Mouse (Mus musculus) midbrain, embryonic 16.5 days (tissue): ENCODE measurements at regions not wholly inside any gene's neighbourhood (a gene's known extent, or its start where the extent isn't known, plus 50 kb on each side); places are given as distances from the start of the nearest gene placed in this dataset.

Source experiments
- ATAC-seq: fragments of 200-750 bp; cut with Nextera tagmentation; 2 replicates; pipeline ENCODE4 v1.8.0; 2017; ENCODE audit warnings: moderate TSS enrichment
- H3K27ac ChIP-seq: fragments of 300-500 bp; sonication (generic); 2 replicates; pipeline ENCODE4 v1.5.1; 2014; ENCODE audit warnings: mild to moderate bottlenecking, low read length, mixed read lengths
- H3K27me3 ChIP-seq: fragments of 300-500 bp; sonication (generic); 2 replicates; pipeline ENCODE4 v1.6.1; 2014; ENCODE audit warnings: low read depth, low read length, mixed read lengths; ENCODE audit not compliant: control insufficient read depth, insufficient read depth
- H3K36me3 ChIP-seq: fragments of 300-500 bp; sonication (generic); 2 replicates; pipeline ENCODE4 v1.6.1; 2014; ENCODE audit warnings: mild to moderate bottlenecking, low read length, moderate library complexity, mixed read lengths; ENCODE audit not compliant: control insufficient read depth, insufficient read depth
- H3K4me1 ChIP-seq: fragments of 300-500 bp; sonication (generic); 2 replicates; pipeline ENCODE4 v1.6.1; 2014; ENCODE audit warnings: mild to moderate bottlenecking, low read length, mixed read lengths; ENCODE audit not compliant: control insufficient read depth, insufficient read depth
- H3K4me2 ChIP-seq: fragments of 300-500 bp; sonication (generic); 2 replicates; pipeline ENCODE4 v1.6.1; 2014; ENCODE audit warnings: mild to moderate bottlenecking, low read length, mixed read lengths
- H3K4me3 ChIP-seq: fragments of 300-500 bp; sonication (generic); 2 replicates; pipeline ENCODE4 v1.5.1; 2014; ENCODE audit warnings: low read depth, mild to moderate bottlenecking, low read length, moderate library complexity, mixed read lengths
- H3K9ac ChIP-seq: fragments of 300-500 bp; sonication (generic); 2 replicates; pipeline ENCODE4 v1.6.1; 2014; ENCODE audit warnings: low read depth, low read length, mixed read lengths
- H3K9me3 ChIP-seq: fragments of 300-500 bp; sonication (generic); replicated peaks from 2 replicates; pipeline ENCODE4 v1.6.1; 2014; ENCODE audit warnings: mild to moderate bottlenecking, low read length, mixed read lengths; ENCODE audit not compliant: control insufficient read depth, poor library complexity, severe bottlenecking
- WGBS: fragments of 180-500 bp; shearing (Covaris S2); extraction: QIAGEN DNeasy Blood & Tissue Kit; methylation state at CpG from one replicate; pipeline ENCODE4 v1.1.7; 2014; 5-methylcytosine and 5-hydroxymethylcytosine counted together

DNA sequence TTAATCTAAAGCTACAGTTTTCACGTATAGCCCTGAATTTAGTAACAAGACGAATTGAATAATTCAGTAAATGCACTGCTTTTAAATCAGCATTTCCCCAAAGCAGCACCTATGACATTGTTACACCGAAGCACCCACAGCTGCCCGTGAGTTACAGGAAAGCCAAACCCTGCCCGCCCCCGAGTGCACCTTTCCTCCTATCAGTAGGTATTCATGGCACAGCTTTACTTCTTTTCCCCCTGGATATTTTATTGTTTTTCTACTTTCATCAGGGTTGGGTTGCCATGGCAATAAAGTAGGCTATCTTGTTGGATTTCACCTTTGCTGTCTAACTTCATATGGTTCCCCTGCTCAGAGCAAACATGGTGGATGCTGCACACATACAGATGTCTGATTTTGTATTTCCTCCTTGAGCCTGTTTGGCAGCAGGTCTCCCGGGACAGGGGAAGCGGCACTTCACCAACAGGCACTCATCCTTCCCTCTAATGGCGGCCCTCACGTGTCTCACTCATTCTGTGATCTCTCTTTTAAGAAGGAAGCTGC, 273.5 kb downstream of the Amy2a5 start:
- H3K9me3 ChIP-seq: no peaks in the 10 kb centered on the region
- H3K27ac ChIP-seq: peak overlapping the region; percentile 42; the same call in 1 of the 2 replicates
- no peak overlapping the region for H3K9ac ChIP-seq
- H3K4me1 ChIP-seq: no peaks in the 10 kb centered on the region
- peak; percentile 88 for ATAC-seq
- no peaks in the 10 kb centered on the region for H3K27me3 ChIP-seq
- H3K4me2 ChIP-seq: peak overlapping the region; percentile 12
- H3K36me3 ChIP-seq: no peaks in the 10 kb centered on the region
- no peak overlapping the region for H3K4me3 ChIP-seq
- 65% methylated on average over 10 of the region's 10 CpGs for WGBS

GRCm38 (mm10) chr3:112953403-112954050, 305.1 kb downstream of the Amy2a5 start:
- Histone ChIP-seq H3K9ac (no peak overlapping the region), H3K27me3 (no peaks in the 10 kb centered on the region), H3K36me3 (no peaks in the 10 kb centered on the region), H3K4me2 (no peak overlapping the region), H3K27ac (no peak overlapping the region), H3K4me3 (no peak overlapping the region), H3K4me1 (no peaks in the 10 kb centered on the region), H3K9me3 (no peaks in the 10 kb centered on the region)
- WGBS: 53% methylated on average over 5 of the region's 5 CpGs
- no peak for ATAC-seq

DNA sequence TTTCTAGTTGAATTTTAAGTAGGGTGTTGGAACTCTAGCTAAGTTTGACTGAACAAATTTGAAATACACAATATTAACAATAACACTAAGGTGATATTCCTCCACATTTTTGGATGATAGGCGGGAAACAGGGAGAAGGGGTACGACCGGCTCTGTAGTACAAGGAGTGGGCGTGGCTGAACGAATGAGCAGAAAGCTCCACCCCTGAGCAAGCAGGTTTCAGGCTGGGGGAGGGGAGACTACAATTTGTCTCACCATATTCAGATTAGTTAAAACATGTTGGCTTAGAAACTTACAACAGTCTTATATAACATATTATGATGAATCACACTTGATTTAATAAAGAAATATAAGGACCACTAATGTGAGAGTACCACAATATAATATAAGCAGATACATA, 306.4 kb downstream of the Amy2a5 start:
- Histone ChIP-seq H3K4me3 (no peak overlapping the region), H3K9ac (no peak overlapping the region), H3K4me1 (no peaks in the 10 kb centered on the region), H3K9me3 (no peaks in the 10 kb centered on the region), H3K27ac (no peak overlapping the region), H3K36me3 (no peaks in the 10 kb centered on the region), H3K27me3 (no peaks in the 10 kb centered on the region), H3K4me2 (no peak overlapping the region)
- WGBS: 14% methylated on average over 5 of the region's 5 CpGs
- no peak for ATAC-seq

- Histone ChIP-seq H3K36me3 (no peaks in the 10 kb centered on the region), H3K9me3 (no peaks in the 10 kb centered on the region), H3K27ac (no peak overlapping the region), H3K27me3 (no peaks in the 10 kb centered on the region), H3K9ac (no peak overlapping the region), H3K4me2 (no peak overlapping the region), H3K4me3 (no peak overlapping the region), H3K4me1 (no peaks in the 10 kb centered on the region)
- ATAC-seq: no peak; the same call in 1 of the 2 replicates
- WGBS: 63% methylated on average over 4 of the region's 4 CpGs
Observed at GRCm38 (mm10) chr3:112942036-112942626, 316.5 kb downstream of the Amy2a5 start.
